Mouse (Mus musculus): ENCODE measurements around the gene Kbtbd6. TPM values are rescaled to one million over a fixed set of nuclear protein-coding genes. Genes with fewer than 3 reads are reported as not detected.
A peak's percentile ranks its signal among the peaks of the same experiment; 100 is the strongest.
"Not testable (repeated sequence)": the region's sequence is repeated elsewhere in the genome, so short reads cannot be mapped to it uniquely, and the experiment has no call there.

The Kbtbd6 gene
- 3.1 and 4.0 TPM in 2 replicates for polyA plus RNA-seq (2015; fragmentation: Nextera tagmentation; extraction: Ambion mirVana)

DNA sequence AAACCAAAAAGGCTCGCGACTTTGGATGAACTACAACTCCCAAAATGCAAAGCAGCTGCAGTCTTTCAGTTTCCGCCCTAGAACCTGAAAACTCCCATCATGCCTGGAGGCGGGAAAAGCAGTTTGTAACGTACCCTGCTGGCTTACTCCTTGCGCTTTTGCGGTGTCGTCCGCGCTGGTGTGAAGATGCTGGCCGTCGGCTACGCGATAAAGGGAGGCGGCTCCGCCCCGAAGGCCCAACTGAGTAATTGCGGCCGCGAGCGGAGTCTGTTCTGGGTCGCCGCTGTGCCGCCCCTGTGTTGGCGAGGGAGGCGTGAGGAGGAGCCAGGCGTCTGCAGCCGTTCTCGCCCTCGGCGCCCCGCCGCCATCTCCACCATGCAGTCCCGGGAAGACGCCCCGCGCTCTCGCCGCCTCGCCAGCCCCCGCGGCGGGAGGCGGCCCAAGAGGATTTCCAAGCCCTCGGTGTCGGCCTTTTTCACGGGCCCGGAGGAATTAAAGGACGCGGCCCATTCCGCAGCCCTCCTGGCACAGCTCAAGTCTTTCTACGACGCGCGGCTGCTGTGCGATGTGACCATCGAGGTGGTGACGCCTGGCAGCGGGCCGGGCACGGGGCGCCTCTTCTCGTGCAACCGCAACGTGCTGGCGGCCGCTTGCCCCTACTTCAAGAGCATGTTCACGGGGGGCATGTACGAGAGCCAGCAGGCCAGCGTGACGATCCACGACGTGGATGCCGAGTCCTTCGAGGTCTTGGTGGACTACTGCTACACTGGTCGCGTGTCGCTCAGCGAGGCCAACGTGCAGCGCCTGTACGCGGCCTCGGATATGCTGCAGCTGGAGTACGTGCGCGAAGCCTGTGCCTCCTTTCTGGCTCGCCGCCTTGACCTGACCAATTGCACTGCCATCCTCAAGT, at the start of gene Kbtbd6:
Gene Kbtbd6 (plus strand): TSS at position 155 of the 910 bp plus-strand sequence.
- H3K4me1 ChIP-seq (ENCODE audit: insufficient read depth, low read length); H3K27me3 ChIP-seq (ENCODE audit: insufficient read depth, low read length); H3K9me3 ChIP-seq (ENCODE audit: low read length); H3K36me3 ChIP-seq (ENCODE audit: insufficient read depth, low read length): not testable (repeated sequence)
- WGBS = 16% methylated on average over 39 of the region's 89 CpGs
- Histone ChIP-seq H3K27ac (ENCODE audit: low read length) (peak within 1 kb of the TSS; percentile 73), H3K4me2 (replicated peaks; ENCODE audit: low read depth, low read length) (peak within 1 kb of the TSS; percentile 73), H3K4me3 (ENCODE audit: low read length) (peak within 1 kb of the TSS; percentile 68), H3K9ac (replicated peaks; ENCODE audit: low read length) (peak within 1 kb of the TSS; percentile 70)
- ATAC-seq (ENCODE audit: low FRiP score, low TSS enrichment) = peak; percentile 90

DNA sequence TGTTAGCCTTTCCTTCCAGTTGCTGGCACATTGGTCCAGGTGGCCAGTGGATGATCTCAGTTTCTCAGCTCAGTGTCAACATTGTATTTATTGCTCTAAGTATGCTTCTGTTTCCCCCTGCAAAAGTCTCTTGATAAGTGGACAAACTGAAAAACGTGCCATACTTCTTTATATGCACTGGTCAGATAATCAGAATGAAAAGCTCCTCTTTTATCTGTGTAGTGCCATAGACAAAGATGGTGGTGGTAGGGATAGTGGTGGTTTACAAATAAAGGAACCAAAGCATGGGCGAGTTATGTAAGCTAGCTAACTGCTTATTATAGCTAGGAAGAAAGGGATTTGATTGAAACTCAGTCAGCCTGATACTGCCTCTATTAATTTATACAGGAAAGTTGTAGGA, 44.0 kb upstream of the Kbtbd6 start:
- Histone ChIP-seq H3K36me3 (ENCODE audit: insufficient read depth, low read length) (peaks cover 15% of the 10 kb centered on the region; the same call in 1 of the 2 replicates), H3K27me3 (ENCODE audit: insufficient read depth, low read length) (no peaks in the 10 kb centered on the region)
- 85% methylated on average over 2 of the region's 2 CpGs for whole genome bisulfite sequencing

DNA sequence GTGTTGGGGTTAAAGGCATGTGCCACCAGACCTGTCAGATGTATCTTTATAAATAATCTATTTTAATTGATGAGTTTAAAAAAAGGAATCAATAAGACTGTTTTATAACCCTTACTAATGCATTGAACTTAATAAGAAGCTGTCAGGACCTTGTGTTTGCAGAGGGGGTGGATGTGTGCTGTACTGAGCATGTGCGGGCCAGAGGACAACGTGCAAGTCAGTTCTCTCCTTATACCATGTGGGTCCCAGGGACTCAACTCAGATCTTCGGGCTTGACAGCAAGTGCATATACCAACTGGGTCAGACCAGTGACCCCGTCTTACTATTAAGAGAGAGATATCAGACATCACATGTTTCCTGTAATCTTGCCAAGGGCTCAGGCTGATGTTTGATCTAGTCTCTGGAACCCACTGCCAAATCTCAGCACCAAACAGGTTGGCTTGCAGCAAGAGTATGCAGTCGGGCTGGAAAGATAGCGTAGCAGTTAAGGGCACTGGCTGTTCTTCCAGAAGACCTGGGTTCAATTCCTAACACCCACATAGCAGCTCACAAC, 42.3 kb upstream of the Kbtbd6 start:
- peaks cover 12% of the 10 kb centered on the region for H3K36me3 ChIP-seq (ENCODE audit: insufficient read depth, low read length)
- H3K9ac ChIP-seq (replicated peaks; ENCODE audit: low read length) = no peak overlapping the region
- no peaks in the 10 kb centered on the region for H3K9me3 ChIP-seq (ENCODE audit: low read length)
- ATAC-seq (ENCODE audit: low FRiP score, low TSS enrichment) = no peak
- H3K4me2 ChIP-seq (replicated peaks; ENCODE audit: low read depth, low read length) = no peak overlapping the region
- H3K27ac ChIP-seq (ENCODE audit: low read length) = no peak overlapping the region
- H3K27me3 ChIP-seq (ENCODE audit: insufficient read depth, low read length) = no peaks in the 10 kb centered on the region
- WGBS = 90% methylated on average over 6 of the region's 6 CpGs
- H3K4me1 ChIP-seq (ENCODE audit: insufficient read depth, low read length) = no peaks in the 10 kb centered on the region
- no peak overlapping the region for H3K4me3 ChIP-seq (ENCODE audit: low read length)

More for the DNA sequence above, 44.0 kb upstream of the Kbtbd6 start:
- no peak for ATAC-seq (ENCODE audit: low FRiP score, low TSS enrichment)
- no peaks in the 10 kb centered on the region for H3K4me1 ChIP-seq (ENCODE audit: insufficient read depth, low read length)
- no peak overlapping the region for H3K27ac ChIP-seq (ENCODE audit: low read length)
- no peak overlapping the region for H3K4me3 ChIP-seq (ENCODE audit: low read length)
- no peaks in the 10 kb centered on the region for H3K9me3 ChIP-seq (ENCODE audit: low read length)
- no peak overlapping the region for H3K4me2 ChIP-seq (replicated peaks; ENCODE audit: low read depth, low read length)
- no peak overlapping the region for H3K9ac ChIP-seq (replicated peaks; ENCODE audit: low read length)

DNA sequence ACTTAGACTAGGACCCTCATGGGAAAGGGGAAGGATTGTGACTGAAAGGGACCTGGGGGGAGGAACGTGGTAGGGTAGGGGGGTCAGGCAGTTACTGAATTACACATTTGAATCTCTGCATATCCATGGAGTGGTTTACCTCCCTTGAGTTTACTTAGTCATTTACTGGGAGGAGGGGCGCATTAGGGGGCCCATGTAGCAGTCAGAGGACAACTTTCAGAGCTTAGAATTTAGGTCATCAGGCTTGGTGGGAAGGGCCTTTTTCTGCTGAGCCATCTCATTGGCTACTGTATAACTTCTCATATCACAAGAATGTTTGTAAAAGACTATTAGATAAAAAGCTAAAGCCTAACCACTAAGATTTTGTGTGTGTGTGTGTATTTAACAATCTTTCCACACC, 41.0 kb upstream of the Kbtbd6 start:
- Histone ChIP-seq H3K27me3 (ENCODE audit: insufficient read depth, low read length) (no peaks in the 10 kb centered on the region), H3K36me3 (ENCODE audit: insufficient read depth, low read length) (peaks cover 12% of the 10 kb centered on the region), H3K4me1 (ENCODE audit: insufficient read depth, low read length) (no peaks in the 10 kb centered on the region), H3K9me3 (ENCODE audit: low read length) (no peaks in the 10 kb centered on the region), H3K4me3 (ENCODE audit: low read length) (no peak overlapping the region), H3K27ac (ENCODE audit: low read length) (no peak overlapping the region), H3K9ac (replicated peaks; ENCODE audit: low read length) (no peak overlapping the region), H3K4me2 (replicated peaks; ENCODE audit: low read depth, low read length) (no peak overlapping the region)
- ATAC-seq (ENCODE audit: low FRiP score, low TSS enrichment) = no peak
- WGBS = 87% methylated on average over 2 of the region's 2 CpGs

DNA sequence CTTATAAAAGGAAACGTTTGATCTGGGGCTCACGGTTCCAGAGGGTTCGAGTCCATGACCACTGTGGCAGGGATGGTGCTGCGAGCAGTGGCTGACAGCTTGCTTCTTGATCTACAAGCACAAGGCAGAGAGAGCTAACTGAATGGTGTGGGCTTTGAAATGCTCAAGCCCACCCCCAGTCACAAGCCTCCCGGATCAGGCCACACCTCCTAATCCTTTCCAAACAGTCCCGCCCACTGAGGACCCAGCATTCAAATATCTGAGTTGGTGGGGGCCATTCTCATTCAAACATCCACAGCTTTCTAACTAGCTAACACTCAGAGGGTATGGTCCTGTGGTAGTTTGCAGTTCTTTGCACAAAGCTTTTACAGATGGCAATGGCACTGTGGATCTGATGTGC, 38.5 kb upstream of the Kbtbd6 start:
- no peak overlapping the region for H3K27ac ChIP-seq (ENCODE audit: low read length)
- no peaks in the 10 kb centered on the region for H3K4me1 ChIP-seq (ENCODE audit: insufficient read depth, low read length)
- peaks cover 9% of the 10 kb centered on the region for H3K36me3 ChIP-seq (ENCODE audit: insufficient read depth, low read length)
- no peaks in the 10 kb centered on the region for H3K9me3 ChIP-seq (ENCODE audit: low read length)
- WGBS = 90% methylated on average over 6 of the region's 6 CpGs
- no peak for ATAC-seq (ENCODE audit: low FRiP score, low TSS enrichment)
- H3K4me3 ChIP-seq (ENCODE audit: low read length) = no peak overlapping the region
- no peaks in the 10 kb centered on the region for H3K27me3 ChIP-seq (ENCODE audit: insufficient read depth, low read length)
- no peak overlapping the region for H3K9ac ChIP-seq (replicated peaks; ENCODE audit: low read length)
- no peak overlapping the region for H3K4me2 ChIP-seq (replicated peaks; ENCODE audit: low read depth, low read length)

DNA sequence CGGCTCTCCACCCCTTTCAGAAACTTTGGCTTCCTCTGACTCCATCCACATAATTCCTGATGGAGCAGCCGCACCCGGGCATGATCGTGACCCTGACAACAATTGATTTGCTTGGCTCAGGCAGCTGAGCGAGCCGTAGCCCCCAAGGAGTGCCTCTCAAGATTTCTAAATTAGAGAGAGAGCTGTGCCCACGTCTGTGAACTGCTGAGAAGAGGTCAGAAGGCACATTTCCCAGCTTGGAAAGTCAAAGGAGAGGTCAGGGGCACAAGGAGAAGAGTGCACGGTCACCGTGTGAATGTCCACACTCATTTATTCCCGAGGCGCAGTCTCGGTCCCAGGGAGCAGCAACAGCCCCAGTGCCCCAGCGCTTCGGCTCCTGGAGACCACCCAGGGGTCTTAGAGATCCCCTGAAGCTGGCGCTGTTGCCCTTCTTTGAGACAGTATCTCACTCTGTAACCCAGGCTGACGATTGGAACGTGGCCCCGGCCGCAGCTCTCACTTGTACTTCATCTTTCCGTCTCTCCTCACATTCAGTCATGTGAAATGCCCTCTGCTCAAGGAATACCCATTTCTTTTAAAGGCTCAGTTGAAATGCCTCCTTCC, 31.5 kb upstream of the Kbtbd6 start:
- WGBS = 66% methylated on average over 20 of the region's 20 CpGs
- H3K27ac ChIP-seq (ENCODE audit: low read length) = no peak overlapping the region
- no peak overlapping the region for H3K4me3 ChIP-seq (ENCODE audit: low read length)
- no peak for ATAC-seq (ENCODE audit: low FRiP score, low TSS enrichment)
- no peak overlapping the region for H3K4me2 ChIP-seq (replicated peaks; ENCODE audit: low read depth, low read length)
- no peaks in the 10 kb centered on the region for H3K4me1 ChIP-seq (ENCODE audit: insufficient read depth, low read length)
- no peak overlapping the region for H3K9ac ChIP-seq (replicated peaks; ENCODE audit: low read length)
- H3K9me3 ChIP-seq (ENCODE audit: low read length) = no peaks in the 10 kb centered on the region
- peaks cover 10% of the 10 kb centered on the region for H3K36me3 ChIP-seq (ENCODE audit: insufficient read depth, low read length)
- H3K27me3 ChIP-seq (ENCODE audit: insufficient read depth, low read length) = no peaks in the 10 kb centered on the region

DNA sequence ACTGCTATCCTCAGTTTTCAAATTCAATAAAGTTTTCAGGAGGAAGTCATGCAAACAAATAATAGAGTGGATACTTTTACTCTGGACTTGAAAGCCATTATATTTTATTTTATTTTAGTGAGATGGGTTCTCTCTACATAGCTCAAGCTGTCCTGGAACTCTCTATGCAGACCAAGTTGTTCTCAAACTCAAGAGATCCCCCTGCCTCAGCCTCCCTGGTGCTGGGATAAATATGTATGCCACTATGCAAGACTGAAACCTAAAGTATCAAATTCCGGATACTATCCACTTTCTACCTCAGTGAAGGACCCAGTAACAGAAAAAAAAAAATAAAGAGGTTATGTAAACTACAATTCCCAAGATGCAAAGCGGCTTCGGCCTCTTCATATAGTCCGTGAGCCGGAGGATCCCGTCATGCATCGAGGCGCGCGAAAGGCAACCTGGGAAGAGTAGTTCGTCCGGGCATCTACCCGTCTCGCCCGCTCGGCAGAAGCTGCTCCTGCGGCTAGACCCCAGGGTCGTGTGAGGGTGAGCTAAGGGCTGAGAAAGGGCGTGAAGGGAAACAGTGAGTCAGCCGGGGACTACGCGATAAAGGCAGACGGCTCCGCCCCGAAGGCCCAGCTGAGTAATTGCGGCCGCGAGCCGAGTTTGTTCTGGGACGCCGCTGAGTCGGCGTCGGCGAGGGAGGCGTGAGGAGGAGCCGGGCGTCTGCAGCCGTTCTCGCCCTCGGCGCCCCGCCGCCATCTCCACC, 25.5 kb upstream of the Kbtbd6 start, which contains the start of gene Kbtbd7:
Gene Kbtbd7 (plus strand): TSS at position 533 of the 751 bp plus-strand sequence.
- ATAC-seq (ENCODE audit: low FRiP score, low TSS enrichment) = peak; percentile 99
- peak within 1 kb of the TSS; percentile 65 for H3K9ac ChIP-seq (replicated peaks; ENCODE audit: low read length)

DNA sequence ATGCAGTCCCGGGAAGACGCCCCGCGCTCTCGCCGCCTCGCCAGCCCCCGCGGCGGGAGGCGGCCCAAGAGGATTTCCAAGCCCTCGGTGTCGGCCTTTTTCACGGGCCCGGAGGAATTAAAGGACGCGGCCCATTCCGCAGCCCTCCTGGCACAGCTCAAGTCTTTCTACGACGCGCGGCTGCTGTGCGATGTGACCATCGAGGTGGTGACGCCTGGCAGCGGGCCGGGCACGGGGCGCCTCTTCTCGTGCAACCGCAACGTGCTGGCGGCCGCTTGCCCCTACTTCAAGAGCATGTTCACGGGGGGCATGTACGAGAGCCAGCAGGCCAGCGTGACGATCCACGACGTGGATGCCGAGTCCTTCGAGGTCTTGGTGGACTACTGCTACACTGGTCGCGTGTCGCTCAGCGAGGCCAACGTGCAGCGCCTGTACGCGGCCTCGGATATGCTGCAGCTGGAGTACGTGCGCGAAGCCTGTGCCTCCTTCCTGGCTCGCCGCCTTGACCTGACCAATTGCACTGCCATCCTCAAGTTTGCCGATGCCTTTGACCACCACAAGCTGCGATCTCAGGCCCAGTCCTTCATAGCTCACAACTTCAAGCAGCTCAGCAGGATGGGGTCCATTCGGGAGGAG, 24.8 kb upstream of the Kbtbd6 start:
- Histone ChIP-seq H3K27ac (ENCODE audit: low read length) (peak overlapping the region; percentile 70), H3K4me2 (replicated peaks; ENCODE audit: low read depth, low read length) (peak overlapping the region; percentile 52), H3K9ac (replicated peaks; ENCODE audit: low read length) (peak overlapping the region; percentile 65), H3K36me3 (ENCODE audit: insufficient read depth, low read length) (peaks cover 25% of the 10 kb centered on the region), H3K9me3 (ENCODE audit: low read length) (peaks cover 13% of the 10 kb centered on the region), H3K4me3 (ENCODE audit: low read length) (peak overlapping the region; percentile 47)
- H3K4me1 ChIP-seq (ENCODE audit: insufficient read depth, low read length); ATAC-seq (ENCODE audit: low FRiP score, low TSS enrichment); H3K27me3 ChIP-seq (ENCODE audit: insufficient read depth, low read length): not testable (repeated sequence)
- 76% methylated on average over 6 of the region's 59 CpGs for WGBS

More for the DNA sequence above, 25.5 kb upstream of the Kbtbd6 start, which contains the start of gene Kbtbd7:
- Histone ChIP-seq H3K36me3 (ENCODE audit: insufficient read depth, low read length) (peaks cover 21% of the 10 kb centered on the region), H3K4me2 (replicated peaks; ENCODE audit: low read depth, low read length) (peak within 1 kb of the TSS; percentile 52), H3K27me3 (ENCODE audit: insufficient read depth, low read length) (no peaks in the 10 kb centered on the region), H3K4me1 (ENCODE audit: insufficient read depth, low read length) (no peaks in the 10 kb centered on the region), H3K27ac (ENCODE audit: low read length) (peak within 1 kb of the TSS; percentile 70), H3K9me3 (ENCODE audit: low read length) (peaks cover 13% of the 10 kb centered on the region), H3K4me3 (ENCODE audit: low read length) (peak within 1 kb of the TSS; percentile 47)
- under 1% methylated on average over 44 of the region's 44 CpGs for WGBS

DNA sequence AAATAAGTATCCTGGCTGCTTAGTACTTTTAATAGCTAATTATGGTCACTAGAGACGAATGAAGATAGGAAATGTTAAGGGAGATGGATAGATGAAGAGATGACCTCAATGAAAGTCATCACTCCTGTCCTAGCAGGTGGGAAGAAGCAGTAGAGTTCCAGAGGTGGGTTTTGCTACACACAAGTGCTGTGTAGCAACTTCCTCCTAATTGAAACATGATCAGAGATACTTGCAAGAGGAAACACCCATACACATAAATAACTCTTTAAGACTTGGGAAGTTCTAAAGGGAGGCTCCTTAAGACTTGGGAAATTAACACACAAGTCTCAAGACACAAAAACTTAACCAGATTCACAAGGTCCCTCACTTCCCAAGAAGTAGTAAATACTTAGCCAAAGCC, 17.6 kb upstream of the Kbtbd6 start:
- H3K4me2 ChIP-seq (replicated peaks; ENCODE audit: low read depth, low read length) = no peak overlapping the region
- no peak for ATAC-seq (ENCODE audit: low FRiP score, low TSS enrichment)
- peaks cover 4% of the 10 kb centered on the region; the same call in 1 of the 2 replicates for H3K36me3 ChIP-seq (ENCODE audit: insufficient read depth, low read length)
- H3K27ac ChIP-seq (ENCODE audit: low read length) = no peak overlapping the region
- H3K27me3 ChIP-seq (ENCODE audit: insufficient read depth, low read length) = no peaks in the 10 kb centered on the region
- H3K9ac ChIP-seq (replicated peaks; ENCODE audit: low read length) = no peak overlapping the region
- 75% methylated on average over 1 of the region's 1 CpGs for WGBS
- no peaks in the 10 kb centered on the region for H3K4me1 ChIP-seq (ENCODE audit: insufficient read depth, low read length)
- H3K9me3 ChIP-seq (ENCODE audit: low read length) = 0 out of 2 replicates have a peak, but pooled peaks cover 2% of the 10 kb centered on the region
- H3K4me3 ChIP-seq (ENCODE audit: low read length) = no peak overlapping the region
